Mouse (Mus musculus): ENCODE results near the gene Dhx16. TPM values are rescaled to one million over a fixed set of nuclear protein-coding genes. Genes with fewer than 3 reads are reported as not detected.

Dhx16 gene
- polyA plus RNA-seq, 1 experiment: 23.2 TPM

- Histone ChIP-seq H3K9me3 (no peaks in the 10 kb centered on the region), H3K4me1 (peaks cover 20% of the 10 kb centered on the region; the same call in 1 of the 2 replicates), H3K4me3 (replicated peaks) (no peak overlapping the region), H3K27me3 (replicated peaks) (no peaks in the 10 kb centered on the region), H3K36me3 (replicated peaks; ENCODE audit: low read length) (peaks cover 98% of the 10 kb centered on the region)
- TF ChIP-seq GATA1 (IDR thresholded peaks at IDR 0.05; ENCODE audit: borderline replicate concordance, low read length) (no peak), FLI1 (IDR thresholded peaks at IDR 0.05; ENCODE audit: low read length) (no peak)
These were observed 8.1 kb downstream of the Dhx16 start for GRCm38 (mm10) chr17:35887725-35888124.

- H3K9me3 ChIP-seq: no peaks in the 10 kb centered on the region
- peak within 1 kb of the TSS; percentile 95 for H3K4me3 ChIP-seq (replicated peaks)
- H3K27me3 ChIP-seq (replicated peaks): no peaks in the 10 kb centered on the region
- peaks cover 64% of the 10 kb centered on the region for H3K36me3 ChIP-seq (replicated peaks; ENCODE audit: low read length)
- peaks cover 68% of the 10 kb centered on the region for H3K4me1 ChIP-seq
- TF ChIP-seq GATA1 (IDR thresholded peaks at IDR 0.05; ENCODE audit: borderline replicate concordance, low read length): no peak
- TF ChIP-seq FLI1 (IDR thresholded peaks at IDR 0.05; ENCODE audit: low read length): no peak
These were observed 17.4 kb downstream of the Dhx16 start, which contains the start of gene 2310061I04Rik for GRCm38 (mm10) chr17:35896781-35897643. Gene 2310061I04Rik, minus strand, starts transcription at chr17:35897431.

GRCm38 (mm10) chr17:35897644-35898573 is 18.3 kb downstream of the Dhx16 start:
- Histone ChIP-seq H3K4me1 (peaks cover 73% of the 10 kb centered on the region), H3K36me3 (replicated peaks; ENCODE audit: low read length) (peaks cover 61% of the 10 kb centered on the region), H3K9me3 (no peaks in the 10 kb centered on the region), H3K27me3 (replicated peaks) (no peaks in the 10 kb centered on the region), H3K4me3 (replicated peaks) (peak overlapping the region; percentile 95)
- TF ChIP-seq FLI1 (IDR thresholded peaks at IDR 0.05; ENCODE audit: low read length): no peak
- no peak for TF ChIP-seq GATA1 (IDR thresholded peaks at IDR 0.05; ENCODE audit: borderline replicate concordance, low read length)

GRCm38 (mm10) chr17:35900636-35901035 is 21.0 kb downstream of the Dhx16 start:
- no peak for TF ChIP-seq FLI1 (IDR thresholded peaks at IDR 0.05; ENCODE audit: low read length)
- TF ChIP-seq GATA1 (IDR thresholded peaks at IDR 0.05; ENCODE audit: borderline replicate concordance, low read length): no peak

GRCm38 (mm10) chr17:35903343-35903991 is 23.8 kb downstream of the Dhx16 start:
- no peaks in the 10 kb centered on the region for H3K9me3 ChIP-seq
- H3K36me3 ChIP-seq (replicated peaks; ENCODE audit: low read length): peaks cover 75% of the 10 kb centered on the region
- no peaks in the 10 kb centered on the region for H3K27me3 ChIP-seq (replicated peaks)
- TF ChIP-seq GATA1 (IDR thresholded peaks at IDR 0.05; ENCODE audit: borderline replicate concordance, low read length): no peak
- H3K4me3 ChIP-seq (replicated peaks): no peak overlapping the region
- peaks cover 57% of the 10 kb centered on the region for H3K4me1 ChIP-seq

More at GRCm38 (mm10) chr17:35900636-35901035, 21.0 kb downstream of the Dhx16 start:
- no peak overlapping the region for H3K4me3 ChIP-seq (replicated peaks)
- H3K27me3 ChIP-seq (replicated peaks): no peaks in the 10 kb centered on the region
- H3K9me3 ChIP-seq: no peaks in the 10 kb centered on the region
- peaks cover 75% of the 10 kb centered on the region for H3K4me1 ChIP-seq
- H3K36me3 ChIP-seq (replicated peaks; ENCODE audit: low read length): peaks cover 61% of the 10 kb centered on the region

GRCm38 (mm10) chr17:35903992-35904355 is 24.4 kb downstream of the Dhx16 start:
- peaks cover 61% of the 10 kb centered on the region for H3K4me1 ChIP-seq
- TF ChIP-seq FLI1 (IDR thresholded peaks at IDR 0.05; ENCODE audit: low read length): no peak
- no peak for TF ChIP-seq GATA1 (IDR thresholded peaks at IDR 0.05; ENCODE audit: borderline replicate concordance, low read length)
- H3K36me3 ChIP-seq (replicated peaks; ENCODE audit: low read length): peaks cover 80% of the 10 kb centered on the region

GRCm38 (mm10) chr17:35905587-35905986 is 26.0 kb downstream of the Dhx16 start:
- Histone ChIP-seq H3K4me3 (replicated peaks) (no peak overlapping the region), H3K27me3 (replicated peaks) (no peaks in the 10 kb centered on the region), H3K4me1 (peaks cover 61% of the 10 kb centered on the region), H3K9me3 (no peaks in the 10 kb centered on the region), H3K36me3 (replicated peaks; ENCODE audit: low read length) (peaks cover 68% of the 10 kb centered on the region)
- TF ChIP-seq GATA1 (IDR thresholded peaks at IDR 0.05; ENCODE audit: borderline replicate concordance, low read length): no peak
- no peak for TF ChIP-seq FLI1 (IDR thresholded peaks at IDR 0.05; ENCODE audit: low read length)

More at GRCm38 (mm10) chr17:35903992-35904355, 24.4 kb downstream of the Dhx16 start:
- no peaks in the 10 kb centered on the region for H3K9me3 ChIP-seq
- peak overlapping the region; percentile 15 for H3K4me3 ChIP-seq (replicated peaks)
- no peaks in the 10 kb centered on the region for H3K27me3 ChIP-seq (replicated peaks)

- TF ChIP-seq GATA1 (IDR thresholded peaks at IDR 0.05; ENCODE audit: borderline replicate concordance, low read length) (no peak), FLI1 (IDR thresholded peaks at IDR 0.05; ENCODE audit: low read length) (no peak)
- peaks cover 72% of the 10 kb centered on the region for H3K36me3 ChIP-seq (replicated peaks; ENCODE audit: low read length)
These were observed 28.0 kb downstream of the Dhx16 start for GRCm38 (mm10) chr17:35907609-35908008.

GRCm38 (mm10) chr17:35909186-35909918 is 29.7 kb downstream of the Dhx16 start:
- Histone ChIP-seq H3K4me3 (replicated peaks) (peak overlapping the region; percentile 96), H3K4me1 (peaks cover 45% of the 10 kb centered on the region), H3K9me3 (no peaks in the 10 kb centered on the region), H3K36me3 (replicated peaks; ENCODE audit: low read length) (peaks cover 72% of the 10 kb centered on the region), H3K27me3 (replicated peaks) (no peaks in the 10 kb centered on the region)
- TF ChIP-seq GATA1 (IDR thresholded peaks at IDR 0.05; ENCODE audit: borderline replicate concordance, low read length) (no peak), FLI1 (IDR thresholded peaks at IDR 0.05; ENCODE audit: low read length) (no peak)

More at GRCm38 (mm10) chr17:35907609-35908008, 28.0 kb downstream of the Dhx16 start:
- H3K4me1 ChIP-seq: peaks cover 54% of the 10 kb centered on the region
- no peaks in the 10 kb centered on the region for H3K9me3 ChIP-seq
- no peaks in the 10 kb centered on the region for H3K27me3 ChIP-seq (replicated peaks)
- H3K4me3 ChIP-seq (replicated peaks): no peak overlapping the region

Data from megakaryocyte, embryonic 14.5 days (primary cell).